Mouse (Mus musculus) cerebellum, adult 18-20 months (tissue): ENCODE results near the gene Tdg.
"Not testable (repeated sequence)": the region's sequence is repeated elsewhere in the genome, so short reads cannot be mapped to it uniquely, and the experiment has no call there.

Source experiments
- DNase-seq, 2 experiments: peaks; one replicate each; pipeline ENCODE4 v3.0.0; 2021

Tdg gene

DNA sequence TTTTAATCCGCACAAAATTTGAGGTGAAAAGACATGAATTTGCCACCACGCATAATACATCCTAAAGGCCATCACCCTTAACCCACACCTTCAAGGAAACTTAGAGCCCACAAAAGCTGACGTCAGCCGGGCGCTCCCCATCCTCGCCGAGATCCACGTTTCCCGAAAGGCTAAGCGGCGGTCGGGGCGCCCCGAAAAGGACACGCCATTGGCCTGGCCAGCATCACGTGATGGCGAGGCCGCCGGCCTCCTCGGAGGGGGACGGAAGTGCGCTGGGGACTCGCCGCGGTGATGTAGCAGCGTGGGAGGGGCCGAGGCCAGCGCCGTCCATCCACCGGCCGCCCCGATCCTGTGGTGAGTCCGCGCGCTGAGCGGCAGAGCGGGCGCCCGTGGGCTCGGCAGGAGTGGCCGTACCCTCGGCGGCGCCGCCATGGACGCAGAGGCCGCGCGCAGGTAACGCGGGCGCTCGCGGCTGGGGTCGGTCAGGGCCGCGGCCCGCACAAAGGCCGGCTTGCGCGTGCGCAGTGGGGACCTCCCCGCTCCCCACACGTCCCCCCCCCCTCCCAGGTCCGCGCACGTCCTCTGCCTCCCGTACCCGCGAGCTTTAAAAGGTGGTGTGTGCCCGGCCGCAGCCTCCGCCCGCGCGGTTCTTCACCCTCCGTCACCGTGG is at the start of gene Tdg:
Gene Tdg (plus strand): TSS at position 243 of the 670 bp plus-strand sequence.
- DNase-seq: peak; percentile 91 to 95

DNA sequence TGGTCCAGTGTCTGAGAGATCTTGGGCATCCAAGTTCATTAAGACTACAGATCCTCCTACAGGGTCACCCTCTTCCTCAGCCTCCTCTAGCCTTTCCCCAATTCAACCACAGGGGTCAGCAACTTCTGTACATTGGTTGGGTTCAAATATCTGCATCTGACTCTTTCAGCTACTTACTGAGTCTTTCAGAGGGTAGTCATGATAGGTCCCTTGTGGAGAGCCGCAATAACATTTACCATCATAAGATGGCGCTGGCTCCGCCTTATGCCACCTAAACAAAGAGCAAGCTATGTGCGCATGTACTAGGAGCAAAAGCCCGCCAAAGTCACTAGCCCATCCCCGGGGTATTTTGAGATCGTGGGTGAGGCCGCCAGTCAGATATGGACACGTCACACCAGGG is 40.0 kb upstream of the Tdg start:
- DNase-seq: not testable (repeated sequence)

- not testable (repeated sequence) for DNase-seq
Measured at GRCm38 (mm10) chr10:82594421-82594820, 35.2 kb upstream of the Tdg start.

GRCm38 (mm10) chr10:82622235-82622634 is 7.4 kb upstream of the Tdg start:
- DNase-seq: no peak

- peak; percentile 90 to 92 for DNase-seq
Measured at GRCm38 (mm10) chr10:82622671-82623552, 6.7 kb upstream of the Tdg start, which contains the start of gene 1190007I07Rik. Gene 1190007I07Rik, minus strand, starts transcription at chr10:82623228.

- not testable (repeated sequence) for DNase-seq
Measured at GRCm38 (mm10) chr10:82623553-82623932, 6.1 kb upstream of the Tdg start.

GRCm38 (mm10) chr10:82629111-82629585 is 480 bp upstream of the Tdg start:
- DNase-seq: no peak

- no peak for DNase-seq
Measured at GRCm38 (mm10) chr10:82630497-82630896, 869 bp downstream of the Tdg start.

- DNase-seq: no peak
Measured at GRCm38 (mm10) chr10:82631133-82631532, 1.5 kb downstream of the Tdg start.

- DNase-seq: no peak
Measured at GRCm38 (mm10) chr10:82632496-82633280, 3.1 kb downstream of the Tdg start.

- DNase-seq: no peak
Measured at GRCm38 (mm10) chr10:82634348-82634747, 4.7 kb downstream of the Tdg start.

DNA sequence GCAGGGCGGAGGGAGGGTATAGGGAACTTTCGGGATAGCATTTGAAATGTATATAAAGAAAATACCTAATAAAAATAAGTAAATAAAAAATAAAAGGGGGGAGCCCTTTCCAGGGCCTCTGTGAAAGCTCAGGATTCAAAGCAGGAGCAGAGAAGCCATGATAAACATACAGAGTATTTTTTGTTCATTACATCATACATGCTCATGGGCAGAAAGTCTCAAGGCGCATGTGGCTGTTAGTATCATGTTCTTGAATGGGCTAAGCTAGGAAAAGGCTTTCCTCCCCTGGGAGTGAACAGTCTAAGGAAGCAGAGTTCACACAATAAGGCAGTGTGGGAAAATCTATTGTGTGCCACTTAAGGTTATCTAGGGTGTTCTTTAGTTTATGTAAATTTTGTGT is 6.7 kb downstream of the Tdg start:
- no peak for DNase-seq

DNA sequence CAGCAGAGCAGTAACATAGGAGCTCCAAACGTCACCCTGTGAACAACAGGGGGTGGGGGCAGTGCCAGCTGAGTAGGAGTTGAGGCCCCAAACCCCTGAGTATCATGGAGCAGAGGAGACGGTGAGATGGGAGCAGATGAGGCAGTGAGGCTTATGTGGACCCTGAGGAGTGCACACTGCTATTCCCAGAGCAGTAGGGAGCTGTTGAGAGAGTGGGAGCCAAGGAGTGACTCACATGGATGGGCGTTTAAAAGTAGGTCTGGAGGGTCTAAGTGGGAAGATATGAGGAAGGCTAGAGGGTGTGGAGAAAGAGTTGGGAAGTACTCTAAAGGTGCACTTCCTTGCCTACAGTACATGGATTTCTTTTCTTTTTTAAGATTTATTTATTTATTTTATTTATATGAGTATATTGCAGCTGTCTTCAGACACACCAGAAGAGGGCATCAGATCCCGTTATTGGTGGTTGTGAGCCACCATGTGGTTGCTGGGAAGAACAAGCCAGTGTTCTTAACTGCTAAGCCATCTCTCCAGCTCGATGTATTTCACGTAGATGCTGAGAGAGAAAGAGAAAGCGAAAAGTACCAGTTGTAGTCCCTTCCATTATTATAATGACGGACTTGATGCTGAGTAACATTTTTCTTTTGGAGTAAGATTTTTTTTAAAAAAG is 9.5 kb downstream of the Tdg start:
- no peak for DNase-seq

DNA sequence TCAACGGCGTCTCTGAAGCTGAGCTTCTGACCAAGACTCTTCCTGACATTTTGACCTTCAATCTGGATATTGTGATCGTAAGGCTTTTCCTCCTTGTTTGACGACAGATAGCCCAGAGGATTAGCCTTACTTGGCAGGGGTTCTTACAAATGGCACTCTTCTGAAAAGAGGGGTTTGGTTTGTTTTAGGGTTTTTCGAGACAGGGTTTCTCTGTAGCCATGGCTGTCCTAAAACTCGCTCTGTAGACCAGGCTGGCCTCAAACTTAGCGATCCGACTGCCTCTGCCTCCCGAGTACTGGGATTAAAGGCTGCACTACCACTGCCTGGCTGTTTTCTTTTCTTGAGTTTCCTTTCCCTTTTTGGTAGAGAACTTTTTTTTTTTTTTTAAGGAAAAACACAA is 11.9 kb downstream of the Tdg start:
- no peak for DNase-seq

GRCm38 (mm10) chr10:82646083-82646482 is 16.5 kb downstream of the Tdg start:
- DNase-seq: no peak

DNA sequence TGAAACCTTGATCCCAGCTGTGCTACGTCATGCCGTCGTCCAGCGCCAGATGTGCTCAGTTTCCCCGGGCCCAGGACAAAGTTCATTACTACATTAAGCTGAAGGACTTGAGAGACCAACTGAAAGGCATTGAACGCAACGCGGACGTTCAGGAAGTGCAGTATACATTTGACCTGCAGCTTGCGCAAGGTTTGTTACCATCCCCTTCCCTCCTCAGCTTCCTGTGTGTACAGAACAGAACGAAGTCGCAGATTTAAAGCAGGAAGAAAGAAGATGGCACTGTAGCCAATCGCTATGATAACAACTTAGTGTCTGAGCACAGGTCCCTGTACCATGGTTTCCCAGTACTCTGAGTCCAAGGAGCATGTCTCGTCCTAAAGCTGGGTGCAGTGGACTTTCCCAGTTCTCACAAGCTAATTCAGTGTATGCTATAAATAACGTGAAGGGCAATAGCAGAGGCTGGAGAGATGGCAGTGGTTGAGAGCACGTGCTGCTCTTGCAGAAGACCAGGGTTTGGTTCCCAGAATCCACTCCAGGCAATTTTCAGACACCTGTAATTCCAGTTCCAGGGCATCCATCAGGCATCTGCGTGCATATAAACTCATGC is 17.7 kb downstream of the Tdg start:
- no peak for DNase-seq

GRCm38 (mm10) chr10:82651221-82651620 is 21.6 kb downstream of the Tdg start:
- no peak for DNase-seq

GRCm38 (mm10) chr10:82652625-82653024 is 23.0 kb downstream of the Tdg start:
- DNase-seq: no peak

GRCm38 (mm10) chr10:82654581-82654980 is 25.0 kb downstream of the Tdg start:
- no peak for DNase-seq

DNA sequence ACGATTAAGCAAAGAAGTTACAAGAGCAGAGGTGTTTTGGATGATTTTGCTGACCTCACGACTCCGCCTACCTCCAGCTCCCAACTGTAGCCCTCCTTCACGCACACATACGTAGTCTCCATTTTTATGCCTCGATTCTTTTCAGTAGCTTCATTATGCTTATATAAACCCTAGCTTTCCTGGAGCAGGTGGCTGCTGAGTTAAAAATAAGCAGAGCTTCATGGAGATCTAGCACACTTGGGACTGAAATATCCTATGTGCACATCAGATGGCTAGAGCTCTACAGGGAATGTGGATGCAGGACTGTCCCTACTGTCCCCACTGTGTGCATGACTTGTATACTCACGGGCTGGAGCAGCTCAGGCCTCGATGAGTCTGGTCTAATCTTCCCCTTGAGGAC is 32.2 kb downstream of the Tdg start:
- peak; percentile 33 to 37 for DNase-seq

- DNase-seq: peak; percentile 72 to 85
Measured at GRCm38 (mm10) chr10:82662267-82662990, 32.8 kb downstream of the Tdg start.
